Mouse (Mus musculus): ENCODE results near the gene Sema6b.

The Sema6b gene

DNA sequence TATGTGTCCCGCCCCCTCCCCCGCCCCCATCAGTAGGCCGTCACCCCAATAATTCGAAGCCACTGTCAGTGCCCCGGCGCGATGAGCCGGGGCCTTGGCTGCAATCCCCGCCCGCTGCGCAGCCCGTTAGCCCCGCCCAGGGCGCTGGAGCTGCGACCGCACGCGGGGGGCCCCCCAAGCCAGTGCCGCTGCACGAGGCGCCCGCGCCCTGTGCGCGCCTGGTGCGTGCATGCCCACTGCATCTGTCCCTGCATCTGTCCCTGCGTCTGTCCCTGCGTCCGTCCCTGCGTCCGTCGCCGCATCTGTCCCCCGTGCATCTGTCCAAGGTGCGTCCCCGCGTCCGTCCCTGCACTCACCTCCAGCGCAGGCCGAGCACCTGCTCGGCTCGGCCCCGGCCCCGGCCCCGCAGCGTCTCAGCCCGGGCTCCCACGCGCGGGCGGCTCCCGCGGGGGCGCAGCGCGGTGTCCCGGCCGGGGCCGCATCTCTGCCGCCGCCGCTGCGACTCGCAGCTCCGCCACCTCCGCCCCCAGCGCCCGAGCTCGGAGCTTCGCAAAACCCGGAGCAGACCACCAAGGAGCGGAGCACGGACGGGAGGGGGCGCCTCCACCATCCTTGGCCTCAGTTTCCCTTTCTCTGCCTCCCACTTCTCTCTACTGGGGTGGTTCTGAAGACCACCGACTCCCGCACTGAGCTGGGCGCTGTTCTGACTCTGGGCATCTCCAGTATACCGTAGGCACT is at the start of gene Sema6b:
TSS of gene Sema6b (minus strand) at position 486 of the 738 bp plus-strand sequence.
- DNase-seq (ENCODE audit: low spot score in 2 of 2) = no peak

DNA sequence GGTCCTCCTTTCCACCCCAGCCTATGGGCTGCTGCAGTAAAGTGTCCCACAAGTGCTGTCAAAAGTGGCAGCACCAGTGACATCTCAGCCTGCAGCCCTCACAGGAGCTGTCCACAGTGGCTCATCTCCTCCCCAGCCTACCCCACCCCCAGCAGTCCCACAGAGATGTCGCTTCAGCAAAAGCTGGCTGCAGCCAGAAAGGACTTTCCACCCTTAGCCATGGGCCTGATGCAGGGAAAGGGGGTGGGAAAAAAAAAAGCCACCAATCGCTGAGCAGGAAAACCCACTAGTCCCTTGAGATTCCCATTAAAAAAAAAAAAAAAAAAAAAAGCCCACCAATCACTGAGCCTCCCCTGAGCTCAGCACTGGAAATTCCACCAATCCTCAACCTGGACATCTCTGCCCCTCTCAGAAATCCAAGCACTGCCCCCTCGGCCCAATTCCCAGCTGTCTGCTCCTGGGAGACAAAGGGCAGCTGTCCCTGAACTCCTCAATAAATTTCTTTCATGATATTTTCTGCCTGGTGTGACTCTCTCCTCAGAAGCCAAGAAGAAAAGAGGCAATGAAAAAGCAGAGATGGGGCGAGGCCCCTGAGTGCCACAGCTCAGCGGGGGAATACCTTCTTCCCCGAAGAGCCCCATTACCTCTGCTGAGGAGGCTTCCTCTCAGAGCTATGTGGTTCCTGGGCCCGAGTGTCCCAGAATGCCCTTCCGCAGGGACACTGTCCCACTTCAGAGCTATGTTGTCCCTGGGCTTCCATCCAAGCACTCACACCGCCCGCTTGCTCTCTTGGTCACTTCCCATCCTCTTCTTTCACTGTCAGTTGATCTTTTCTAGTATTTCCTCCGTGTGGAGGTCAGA is 45.4 kb upstream of the Sema6b start:
- peak; percentile 22 to 49 for DNase-seq (ENCODE audit: low spot score in 2 of 2)

GRCm38 (mm10) chr17:56183658-56184103 is 43.5 kb upstream of the Sema6b start, which contains the start of gene Mydgf:
Gene Mydgf, minus strand, starts transcription at chr17:56183920.
- peak; percentile 91 to 96 for DNase-seq (ENCODE audit: low spot score in 2 of 2)

GRCm38 (mm10) chr17:56182975-56183657 is 43.0 kb upstream of the Sema6b start:
- no peak for DNase-seq (ENCODE audit: low spot score in 2 of 2)

DNA sequence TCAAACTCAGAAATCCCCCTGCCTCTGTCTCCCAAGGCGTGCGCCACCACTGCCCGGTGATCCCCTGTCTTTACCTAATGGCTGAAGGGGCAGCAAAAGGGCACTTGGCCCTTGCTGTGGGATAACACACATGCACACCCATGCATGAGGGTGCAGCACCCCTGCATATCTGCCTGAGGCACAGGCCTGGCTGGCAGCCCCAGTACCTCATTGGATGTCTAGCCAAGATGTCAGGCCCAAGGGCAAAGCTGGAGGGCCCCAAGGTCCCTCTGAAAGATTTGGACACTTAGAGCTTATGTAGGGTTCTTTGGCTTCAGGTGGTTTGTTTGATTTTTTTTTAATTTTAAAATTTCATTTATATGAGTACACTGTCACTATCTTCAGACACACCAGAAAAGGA is 35.3 kb upstream of the Sema6b start:
- DNase-seq (ENCODE audit: low spot score in 2 of 2) = no peak

GRCm38 (mm10) chr17:56173401-56174046 is 33.4 kb upstream of the Sema6b start:
- DNase-seq (ENCODE audit: low spot score in 2 of 2) = no peak

DNA sequence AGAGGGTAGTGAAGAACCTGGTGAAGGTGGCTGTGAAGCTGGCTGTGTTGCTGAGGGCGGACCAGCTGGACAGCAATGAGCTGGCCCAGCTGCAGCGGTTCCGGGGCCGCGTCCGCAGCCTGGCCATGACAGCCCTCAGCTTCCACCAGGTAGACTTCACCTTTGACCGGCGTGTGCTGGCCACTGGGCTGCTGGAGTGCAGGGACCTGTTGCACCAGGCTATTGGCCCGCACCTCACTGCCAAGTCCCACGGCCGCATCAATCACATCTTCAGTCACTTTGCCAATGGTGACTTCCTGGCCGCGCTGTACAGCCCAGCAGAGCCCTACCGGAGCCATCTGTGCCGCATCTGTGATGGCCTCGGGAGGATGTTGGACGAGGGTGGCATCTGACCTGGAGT is 31.7 kb upstream of the Sema6b start:
- DNase-seq (ENCODE audit: low spot score in 2 of 2) = no peak

DNA sequence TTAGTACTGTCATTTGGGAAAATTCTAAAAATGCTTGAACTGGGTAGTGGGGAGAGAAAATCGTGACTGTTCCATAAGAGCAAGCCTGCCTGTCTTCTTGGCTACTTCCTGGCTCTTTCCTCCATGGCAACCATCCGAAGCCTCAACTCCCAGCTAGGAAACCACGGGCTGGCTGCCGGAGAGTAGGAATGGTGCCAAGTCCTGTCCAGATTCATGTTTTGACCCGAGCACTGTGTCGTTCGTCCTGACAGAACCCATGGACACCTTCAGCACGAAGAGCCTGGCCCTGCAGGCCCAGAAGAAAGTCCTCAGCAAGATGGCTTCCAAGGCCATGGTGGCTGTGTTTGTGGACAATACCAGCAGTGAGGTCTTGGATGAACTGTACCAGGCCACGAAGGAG is 31.3 kb upstream of the Sema6b start:
- DNase-seq (ENCODE audit: low spot score in 2 of 2) = no peak

DNA sequence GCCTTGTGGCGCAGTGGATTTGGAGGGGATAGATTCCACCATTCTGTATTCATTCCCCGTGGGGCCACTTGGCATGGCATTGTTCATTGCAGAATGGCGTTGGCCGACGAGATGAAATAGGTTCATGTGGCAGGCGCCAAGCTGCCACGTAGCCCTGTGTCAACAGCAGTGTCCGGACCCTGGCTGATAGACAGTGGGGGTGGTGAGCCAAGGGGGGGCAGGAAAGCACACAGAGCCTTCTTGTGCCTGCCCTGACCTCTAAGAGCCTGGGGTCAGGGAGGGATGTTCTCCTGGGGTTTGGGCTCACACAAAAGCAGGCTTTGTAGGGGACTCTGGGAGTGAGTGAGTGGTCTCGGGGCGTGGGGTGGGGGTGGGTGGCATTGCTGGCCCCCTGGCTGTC is 30.5 kb upstream of the Sema6b start:
- DNase-seq (ENCODE audit: low spot score in 2 of 2) = no peak

DNA sequence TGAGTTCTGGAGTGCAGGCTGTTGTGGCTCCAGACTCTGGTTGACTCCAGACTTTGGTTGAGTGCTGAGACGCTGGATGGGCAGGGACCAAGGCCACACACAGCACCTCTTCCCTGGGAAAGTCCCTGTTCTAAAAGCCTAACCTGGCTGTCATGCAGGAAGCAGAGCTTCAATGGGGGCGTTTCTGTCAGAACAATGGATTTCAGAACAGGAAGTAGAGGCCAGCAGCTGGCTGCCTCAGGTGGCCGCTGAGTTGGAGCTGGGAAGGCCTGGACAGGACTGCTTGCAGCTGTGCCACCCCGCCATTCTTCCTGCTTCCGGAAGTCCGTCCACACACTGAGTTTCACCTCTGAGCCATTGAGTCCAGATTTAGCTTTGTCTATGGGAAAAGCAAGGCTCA is 29.7 kb upstream of the Sema6b start:
- DNase-seq (ENCODE audit: low spot score in 2 of 2) = no peak

DNA sequence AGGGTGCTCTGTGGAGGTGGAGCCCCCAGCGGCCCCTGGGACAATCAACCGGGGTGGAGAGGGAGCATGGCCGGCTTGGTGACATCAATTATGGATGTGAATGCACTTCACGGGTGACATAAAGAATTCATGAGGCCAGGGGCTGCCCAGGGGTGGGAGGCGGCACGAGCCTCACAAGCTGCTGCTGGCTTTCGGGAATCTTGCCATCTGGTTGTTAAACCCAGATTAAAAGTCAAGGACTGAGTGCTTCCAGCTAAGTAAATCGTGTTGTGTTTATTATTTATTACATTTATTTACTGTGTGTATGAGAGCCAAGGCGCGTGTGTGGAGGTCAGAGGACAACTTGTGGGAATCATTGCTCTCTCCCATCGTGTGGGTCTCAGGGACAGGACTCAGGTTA is 25.5 kb upstream of the Sema6b start:
- no peak for DNase-seq (ENCODE audit: low spot score in 2 of 2)

DNA sequence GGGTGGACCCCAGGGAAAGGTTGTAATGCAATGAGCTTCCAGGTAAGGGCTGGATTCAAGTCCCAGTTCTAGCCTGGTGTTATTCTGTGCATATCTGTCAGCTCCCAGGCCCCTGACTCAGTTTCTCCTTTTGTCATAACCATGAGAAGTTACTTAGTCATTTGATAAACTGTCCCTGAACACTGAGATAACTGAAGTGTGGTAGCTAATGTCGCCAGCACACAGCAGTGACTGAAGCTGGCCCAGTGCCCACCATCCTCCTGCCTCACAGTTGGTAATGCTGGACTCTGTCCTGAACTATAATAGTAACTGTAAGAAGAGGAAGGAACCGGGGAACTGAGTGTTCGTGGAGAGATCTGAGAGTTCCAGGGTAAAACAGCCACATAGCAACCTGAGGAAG is 24.4 kb upstream of the Sema6b start:
- DNase-seq (ENCODE audit: low spot score in 2 of 2) = no peak

DNA sequence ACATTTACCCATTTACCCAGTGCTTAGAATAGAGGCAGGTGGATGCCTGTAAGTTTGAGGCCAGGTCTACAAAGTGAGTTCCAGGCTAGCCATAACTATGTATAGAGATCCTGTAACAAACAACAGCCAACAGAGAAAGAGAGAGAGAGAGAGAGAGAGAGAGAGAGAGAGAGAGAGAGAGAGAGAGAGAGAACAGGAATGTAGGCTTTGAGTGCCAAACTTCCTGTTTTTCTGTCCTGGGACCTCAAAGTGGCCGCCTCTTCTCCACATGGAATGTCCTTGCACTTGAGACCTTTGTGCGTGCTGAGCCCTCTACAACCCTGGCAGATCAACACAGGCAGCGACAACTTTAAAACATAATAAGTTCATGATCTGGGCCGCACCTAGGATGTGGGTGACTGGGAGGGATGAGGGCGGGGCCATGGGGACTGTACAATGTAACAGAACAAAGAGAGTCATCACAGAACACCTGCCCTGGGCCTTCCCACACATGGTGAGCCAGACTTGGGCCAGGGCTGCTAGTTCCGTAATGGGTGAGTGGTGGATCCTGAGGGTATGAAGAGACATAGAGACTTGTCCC is 23.5 kb upstream of the Sema6b start:
- DNase-seq (ENCODE audit: low spot score in 2 of 2) = no peak

- DNase-seq (ENCODE audit: low spot score in 2 of 2) = peak; percentile 90 to 94
These were observed 22.2 kb upstream of the Sema6b start, which contains the start of gene Tnfaip8l1 for GRCm38 (mm10) chr17:56162231-56162774. Gene Tnfaip8l1, plus strand, starts transcription at chr17:56162477.

DNA sequence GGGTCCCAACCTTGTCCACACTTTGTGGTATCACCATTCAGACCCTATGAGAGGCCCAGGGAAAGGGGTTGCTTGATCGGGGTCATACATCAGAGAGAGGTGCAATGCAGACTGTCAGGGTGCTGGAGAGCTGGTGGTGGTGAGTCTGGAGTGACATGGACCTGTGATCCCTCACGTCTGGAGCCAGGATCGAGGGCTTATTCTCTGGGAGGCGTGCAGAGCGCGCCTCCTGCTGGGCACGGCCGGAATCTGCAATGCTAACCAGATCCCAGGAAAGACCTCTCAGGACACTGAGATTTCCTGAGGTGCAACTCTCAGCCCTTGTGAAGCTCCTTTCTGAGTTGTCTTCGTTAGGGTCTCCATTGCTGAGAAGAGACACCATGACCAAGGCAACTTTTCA is 19.6 kb upstream of the Sema6b start:
- DNase-seq (ENCODE audit: low spot score in 2 of 2) = peak in 1 of 2 experiments; percentile 62

- peak in 1 of 2 experiments; percentile 81 for DNase-seq (ENCODE audit: low spot score in 2 of 2)
These were observed 13.5 kb upstream of the Sema6b start for GRCm38 (mm10) chr17:56153643-56154042.

DNA sequence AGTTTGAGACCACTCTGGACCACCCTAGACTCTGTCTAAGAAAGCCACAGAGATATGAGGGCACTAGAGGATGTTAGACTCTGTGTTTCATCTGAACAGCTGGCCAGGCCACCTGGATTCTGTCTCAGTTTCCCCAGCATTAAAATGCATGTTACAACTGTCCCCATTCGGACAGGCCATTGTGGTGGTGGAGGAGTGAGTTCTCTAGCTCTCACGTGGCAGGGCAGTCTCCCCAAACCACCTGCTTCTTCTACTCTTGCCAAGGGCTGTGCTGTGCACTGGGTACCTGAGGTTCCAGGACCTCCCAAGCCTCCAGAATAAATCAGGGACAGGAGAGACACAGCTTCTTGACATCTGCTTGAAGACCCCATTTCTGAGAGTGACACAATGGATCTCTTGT is 9.8 kb upstream of the Sema6b start:
- DNase-seq (ENCODE audit: low spot score in 2 of 2) = no peak

- no peak for DNase-seq (ENCODE audit: low spot score in 2 of 2)
These were observed 8.9 kb upstream of the Sema6b start for GRCm38 (mm10) chr17:56148790-56149618.

- no peak for DNase-seq (ENCODE audit: low spot score in 2 of 2)
These were observed 8.1 kb upstream of the Sema6b start for GRCm38 (mm10) chr17:56148280-56148679.

DNA sequence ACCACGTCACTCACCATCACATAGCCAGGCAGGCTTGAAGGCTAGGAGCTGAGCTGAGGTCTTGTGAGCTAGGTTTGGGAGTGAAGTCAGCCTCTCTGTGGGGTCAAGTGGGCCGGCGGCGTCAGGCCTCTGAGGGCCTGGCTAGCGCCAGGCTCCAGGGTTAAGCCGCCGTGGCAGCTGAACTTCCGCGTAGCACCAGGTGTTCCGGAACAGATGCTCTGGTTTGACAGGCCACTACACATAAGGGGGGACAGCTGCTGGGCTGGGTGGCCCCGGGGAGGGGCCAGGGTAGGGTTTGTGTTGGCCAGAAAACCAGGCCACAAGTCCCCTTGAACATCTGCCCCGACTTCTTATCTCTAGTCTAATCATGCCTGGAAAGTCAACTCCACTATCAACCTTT is 7.3 kb upstream of the Sema6b start:
- DNase-seq (ENCODE audit: low spot score in 2 of 2) = no peak

Data from urinary bladder, postnatal 36 days (tissue).